Mouse (Mus musculus): ENCODE measurements around the gene Ttc33. TPM values are rescaled to one million over a fixed set of nuclear protein-coding genes. Genes with fewer than 3 reads are reported as not detected.

Ttc33 gene
- total and polyA plus RNA-seq, 2 experiments from 2014 or later, result 32.9 to 33.6 TPM

- Histone ChIP-seq H3K9me3 (replicated peaks; ENCODE audit: control insufficient read depth, low read length) (no peaks in the 10 kb centered on the region), H3K36me3 (replicated peaks; ENCODE audit: control insufficient read depth, insufficient read depth, low read length) (no peaks in the 10 kb centered on the region), H3K27ac (ENCODE audit: low read depth) (no peak overlapping the region), H3K4me2 (ENCODE audit: low read depth, low read length) (no peak overlapping the region), H3K4me3 (ENCODE audit: low read depth, low read length) (no peak overlapping the region), H3K27me3 (ENCODE audit: control insufficient read depth, insufficient read depth, low read length) (no peaks in the 10 kb centered on the region), H3K9ac (replicated peaks; ENCODE audit: low read depth, low read length) (no peak overlapping the region), H3K4me1 (ENCODE audit: control insufficient read depth, insufficient read depth) (no peaks in the 10 kb centered on the region)
- TF ChIP-seq EP300 (IDR thresholded peaks at IDR 0.05; ENCODE audit: low read depth) (no peak), CTCF (IDR thresholded peaks at IDR 0.05; ENCODE audit: low read depth) (no peak)
- ATAC-seq (ENCODE audit: insufficient read depth, low read depth) (no peak), DNase-seq (ENCODE audit: low spot score) (no peak)
- WGBS, result 54% methylated on average over 5 of the region's 5 CpGs
Observed at GRCm38 (mm10) chr15:5260183-5260582, 74.9 kb downstream of the Ttc33 start.

- Histone ChIP-seq H3K9ac (replicated peaks; ENCODE audit: low read depth, low read length) (no peak overlapping the region), H3K4me1 (ENCODE audit: control insufficient read depth, insufficient read depth) (no peaks in the 10 kb centered on the region), H3K36me3 (replicated peaks; ENCODE audit: control insufficient read depth, insufficient read depth, low read length) (no peaks in the 10 kb centered on the region), H3K9me3 (replicated peaks; ENCODE audit: control insufficient read depth, low read length) (no peaks in the 10 kb centered on the region), H3K27ac (ENCODE audit: low read depth) (no peak overlapping the region), H3K27me3 (ENCODE audit: control insufficient read depth, insufficient read depth, low read length) (no peaks in the 10 kb centered on the region), H3K4me3 (ENCODE audit: low read depth, low read length) (no peak overlapping the region), H3K4me2 (ENCODE audit: low read depth, low read length) (no peak overlapping the region)
- TF ChIP-seq CTCF (IDR thresholded peaks at IDR 0.05; ENCODE audit: low read depth), result no peak
- 71% methylated on average over 3 of the region's 3 CpGs for WGBS
- DNase-seq (ENCODE audit: low spot score) (no peak), ATAC-seq (ENCODE audit: insufficient read depth, low read depth) (no peak)
Observed at GRCm38 (mm10) chr15:5261004-5261403, 75.7 kb downstream of the Ttc33 start.

- Histone ChIP-seq H3K4me1 (ENCODE audit: control insufficient read depth, insufficient read depth) (no peaks in the 10 kb centered on the region), H3K27ac (ENCODE audit: low read depth) (no peak overlapping the region), H3K4me2 (ENCODE audit: low read depth, low read length) (no peak overlapping the region), H3K27me3 (ENCODE audit: control insufficient read depth, insufficient read depth, low read length) (no peaks in the 10 kb centered on the region), H3K36me3 (replicated peaks; ENCODE audit: control insufficient read depth, insufficient read depth, low read length) (no peaks in the 10 kb centered on the region), H3K9me3 (replicated peaks; ENCODE audit: control insufficient read depth, low read length) (no peaks in the 10 kb centered on the region), H3K9ac (replicated peaks; ENCODE audit: low read depth, low read length) (no peak overlapping the region), H3K4me3 (ENCODE audit: low read depth, low read length) (no peak overlapping the region)
- TF ChIP-seq EP300 (IDR thresholded peaks at IDR 0.05; ENCODE audit: low read depth) (no peak), CTCF (IDR thresholded peaks at IDR 0.05; ENCODE audit: low read depth) (no peak)
- 77% methylated on average over 13 of the region's 13 CpGs for WGBS
- ATAC-seq (ENCODE audit: insufficient read depth, low read depth), result no peak
- DNase-seq (ENCODE audit: low spot score), result no peak
Observed at GRCm38 (mm10) chr15:5262095-5262667, 76.9 kb downstream of the Ttc33 start.

- Histone ChIP-seq H3K4me3 (ENCODE audit: low read depth, low read length) (no peak overlapping the region), H3K9me3 (replicated peaks; ENCODE audit: control insufficient read depth, low read length) (no peaks in the 10 kb centered on the region), H3K27ac (ENCODE audit: low read depth) (no peak overlapping the region), H3K27me3 (ENCODE audit: control insufficient read depth, insufficient read depth, low read length) (no peaks in the 10 kb centered on the region), H3K36me3 (replicated peaks; ENCODE audit: control insufficient read depth, insufficient read depth, low read length) (no peaks in the 10 kb centered on the region), H3K4me1 (ENCODE audit: control insufficient read depth, insufficient read depth) (no peaks in the 10 kb centered on the region), H3K9ac (replicated peaks; ENCODE audit: low read depth, low read length) (no peak overlapping the region), H3K4me2 (ENCODE audit: low read depth, low read length) (no peak overlapping the region)
- 83% methylated on average over 10 of the region's 10 CpGs for WGBS
- DNase-seq (ENCODE audit: low spot score) (no peak), ATAC-seq (ENCODE audit: insufficient read depth, low read depth) (no peak)
- no peak for TF ChIP-seq CTCF (IDR thresholded peaks at IDR 0.05; ENCODE audit: low read depth)
- no peak for TF ChIP-seq EP300 (IDR thresholded peaks at IDR 0.05; ENCODE audit: low read depth)
Observed at GRCm38 (mm10) chr15:5262874-5263504, 77.7 kb downstream of the Ttc33 start.

GRCm38 (mm10) chr15:5266095-5266494 lies 80.8 kb downstream of the Ttc33 start:
- Histone ChIP-seq H3K4me2 (ENCODE audit: low read depth, low read length) (no peak overlapping the region), H3K4me3 (ENCODE audit: low read depth, low read length) (no peak overlapping the region), H3K4me1 (ENCODE audit: control insufficient read depth, insufficient read depth) (no peaks in the 10 kb centered on the region), H3K36me3 (replicated peaks; ENCODE audit: control insufficient read depth, insufficient read depth, low read length) (no peaks in the 10 kb centered on the region), H3K27me3 (ENCODE audit: control insufficient read depth, insufficient read depth, low read length) (no peaks in the 10 kb centered on the region), H3K27ac (ENCODE audit: low read depth) (no peak overlapping the region), H3K9me3 (replicated peaks; ENCODE audit: control insufficient read depth, low read length) (no peaks in the 10 kb centered on the region), H3K9ac (replicated peaks; ENCODE audit: low read depth, low read length) (no peak overlapping the region)
- WGBS, result 62% methylated on average over 3 of the region's 3 CpGs
- DNase-seq (ENCODE audit: low spot score) (no peak), ATAC-seq (ENCODE audit: insufficient read depth, low read depth) (no peak)
- TF ChIP-seq EP300 (IDR thresholded peaks at IDR 0.05; ENCODE audit: low read depth), result no peak
- TF ChIP-seq CTCF (IDR thresholded peaks at IDR 0.05; ENCODE audit: low read depth), result no peak

Other genes with a start within 250 kb of the Ttc33 start
- gene C7, start 121.8 kb upstream of the Ttc33 start, total RNA-seq (2014; rRNA removed; ENCODE audit: low replicate concordance), result 0.15 TPM in 1 of 2 replicates, not detected in the other
- gene C7, start 121.8 kb upstream of the Ttc33 start, polyA plus RNA-seq (2015; fragmentation: Nextera tagmentation; extraction: Ambion mirVana), result 0.05 TPM in 1 of 2 replicates, not detected in the other
- gene Card6, start 77.0 kb upstream of the Ttc33 start, total RNA-seq (2014; rRNA removed; ENCODE audit: low replicate concordance), result 1.8 and 2.2 TPM in 2 replicates
- 1.7 and 1.8 TPM in 2 replicates for gene Card6, start 77.0 kb upstream of the Ttc33 start, polyA plus RNA-seq (2015; fragmentation: Nextera tagmentation; extraction: Ambion mirVana)
- 154 and 164 TPM in 2 replicates for gene Rpl37, start 68.9 kb upstream of the Ttc33 start, total RNA-seq (2014; rRNA removed; ENCODE audit: low replicate concordance)
- 374 and 392 TPM in 2 replicates for gene Rpl37, start 68.9 kb upstream of the Ttc33 start, polyA plus RNA-seq (2015; fragmentation: Nextera tagmentation; extraction: Ambion mirVana)
- 11.6 and 15.5 TPM in 2 replicates for gene Prkaa1, start 41.7 kb upstream of the Ttc33 start, total RNA-seq (2014; rRNA removed; ENCODE audit: low replicate concordance)
- 9.8 and 10.0 TPM in 2 replicates for gene Prkaa1, start 41.7 kb upstream of the Ttc33 start, polyA plus RNA-seq (2015; fragmentation: Nextera tagmentation; extraction: Ambion mirVana)
- gene Ptger4, start 58.7 kb downstream of the Ttc33 start, total RNA-seq (2014; rRNA removed; ENCODE audit: low replicate concordance), result 3.0 and 9.0 TPM in 2 replicates
- gene Ptger4, start 58.7 kb downstream of the Ttc33 start, polyA plus RNA-seq (2015; fragmentation: Nextera tagmentation; extraction: Ambion mirVana), result 4.3 and 5.0 TPM in 2 replicates

Data from heart, postnatal 0 days (tissue).